18 mouse cellular contexts compared by ENCODE assay signal in the genomic region with DNA sequence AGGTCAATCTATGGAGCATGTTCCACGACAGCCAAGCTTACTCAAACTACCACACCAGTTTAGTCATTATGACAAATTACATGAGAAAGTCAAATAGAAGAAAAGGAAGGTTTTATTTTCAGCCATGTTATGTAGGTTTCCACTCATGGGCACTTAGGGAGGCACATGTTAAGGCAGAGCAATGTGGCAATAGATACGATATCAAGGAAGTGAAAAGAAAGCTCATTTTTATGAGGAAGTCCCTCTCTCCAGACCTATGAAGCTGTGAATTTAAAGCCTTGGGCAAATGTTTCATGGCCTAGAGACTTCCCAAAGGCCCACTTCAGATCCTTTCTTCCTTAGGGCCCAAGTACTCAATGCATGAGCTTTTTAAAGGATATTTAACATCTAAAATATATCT. TPM values are rescaled to one million over a fixed set of nuclear protein-coding genes. Genes with fewer than 3 reads are reported as not detected.
"Had no signal": no experiment of that assay in that cellular context is flagged by ENCODE, and none has a peak within 500 bp of the region (broad histone marks: within the 10 kb centered on the region; RNA-seq: fewer than 3 reads in every experiment).

No protein-coding gene starts in this region.

- ATAC-seq: intestine, embryonic 16.5 days; midbrain, embryonic 15.5 days had no signal

- H3K27me3 ChIP-seq: lung, embryonic 15.5 days; midbrain, embryonic 12.5 days; midbrain, embryonic 15.5 days had no signal

- H3K36me3 ChIP-seq: lung, embryonic 15.5 days; midbrain, embryonic 12.5 days; midbrain, embryonic 15.5 days had no signal

- DNase-seq: thymus, adult 18-20 months; thymus, postnatal 14 days; thymus, postnatal 4 days had no signal

- H3K4me3 ChIP-seq: layer of hippocampus, adult 2 months; lung, embryonic 15.5 days; midbrain, embryonic 12.5 days; midbrain, embryonic 15.5 days; myocyte had no signal

- H3K9ac ChIP-seq: liver, embryonic 14.5 days; lung, embryonic 15.5 days; midbrain, embryonic 12.5 days; midbrain, embryonic 15.5 days had no signal

- H3K9me3 ChIP-seq: lung, embryonic 15.5 days; midbrain, embryonic 12.5 days; midbrain, embryonic 15.5 days had no signal

- H3K4me1 ChIP-seq: midbrain, embryonic 12.5 days had no signal

- H3K27ac ChIP-seq: layer of hippocampus, adult 2 months; liver, embryonic 14.5 days; lung, embryonic 15.5 days; midbrain, embryonic 12.5 days; midbrain, embryonic 15.5 days had no signal

- H3K4me2 ChIP-seq: liver, embryonic 11.5 days; lung, embryonic 15.5 days; midbrain, embryonic 12.5 days; midbrain, embryonic 15.5 days had no signal

RNA-seq across cellular contexts. Expression of a gene that starts 43.0 kb away (rescaled TPM):
- total RNA-seq: layer of hippocampus, adult 2 months; layer of hippocampus, postnatal 25 days; left cerebral cortex, adult 18-20 months; left cerebral cortex, postnatal 36 days had no signal
- polyA plus RNA-seq: large intestine, adult 2 months; liver, embryonic 14.5 days; myocyte; small intestine, adult 2 months; spleen, adult 2 months; testis, adult 2 months had no signal
